Mouse (Mus musculus): ENCODE results near the gene Cxcr6.

The Cxcr6 gene

DNA sequence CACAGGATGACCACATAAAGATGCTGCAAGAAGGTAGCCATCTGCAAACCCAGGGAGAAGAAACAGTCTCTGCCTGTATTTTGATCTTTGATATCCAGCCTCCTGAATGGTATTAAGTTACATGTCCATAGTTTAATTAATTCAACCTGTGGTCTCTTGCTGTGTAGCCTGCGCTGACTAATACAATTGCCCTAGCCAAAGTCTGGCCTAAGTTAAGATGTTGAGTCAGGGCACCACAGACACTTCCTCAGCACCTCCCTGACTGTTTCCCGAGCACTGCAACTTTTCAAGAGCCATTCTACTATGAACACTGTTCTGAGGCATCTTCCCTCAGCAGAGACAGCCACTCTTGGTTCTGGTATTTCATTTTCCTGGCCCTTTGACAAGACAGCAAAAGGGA, 12.3 kb downstream of the Cxcr6 start:
- no peak for DNase-seq (ENCODE audit: low read depth, low spot score)

DNA sequence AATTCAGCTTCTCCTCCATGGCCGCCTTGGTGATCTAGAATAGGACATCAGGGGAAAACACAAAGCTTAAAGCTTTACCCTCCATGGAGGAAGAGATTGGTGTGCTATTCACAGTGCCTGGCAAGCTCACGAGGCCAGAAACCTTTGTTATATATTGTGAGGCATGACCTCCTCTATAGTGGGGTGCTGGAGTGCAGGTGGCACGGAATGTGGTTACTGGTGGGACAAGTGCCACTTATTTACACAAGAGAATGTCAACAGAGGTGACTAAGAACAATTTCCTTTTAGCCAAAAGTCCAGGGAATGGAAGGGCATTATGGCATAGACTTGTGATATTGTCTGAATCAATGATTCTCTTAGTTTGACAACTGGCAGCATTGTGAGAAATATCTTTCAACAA, 20.4 kb downstream of the Cxcr6 start:
- DNase-seq (ENCODE audit: low read depth, low spot score) = no peak

DNA sequence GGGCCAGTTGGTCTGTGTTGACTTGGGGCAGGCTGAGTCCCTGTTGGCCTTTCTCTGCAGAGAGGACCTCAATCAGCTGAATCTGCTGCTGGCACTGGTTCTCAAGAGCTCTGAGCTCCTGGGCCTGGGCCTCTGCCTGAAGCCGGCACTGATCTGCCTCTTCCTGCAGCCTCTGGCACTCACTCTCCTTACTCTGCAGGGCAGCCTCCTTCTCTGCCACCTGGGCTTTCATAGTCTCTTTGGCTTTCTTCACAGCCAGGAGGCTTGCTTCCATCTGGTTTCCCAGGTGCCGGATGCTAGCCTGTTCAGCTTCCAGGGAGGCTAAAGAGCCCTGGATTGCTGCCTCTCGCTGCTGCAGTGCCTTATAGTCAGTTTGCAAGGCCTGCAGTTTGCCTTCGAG, 22.6 kb downstream of the Cxcr6 start:
- no peak for DNase-seq (ENCODE audit: low read depth, low spot score)

DNA sequence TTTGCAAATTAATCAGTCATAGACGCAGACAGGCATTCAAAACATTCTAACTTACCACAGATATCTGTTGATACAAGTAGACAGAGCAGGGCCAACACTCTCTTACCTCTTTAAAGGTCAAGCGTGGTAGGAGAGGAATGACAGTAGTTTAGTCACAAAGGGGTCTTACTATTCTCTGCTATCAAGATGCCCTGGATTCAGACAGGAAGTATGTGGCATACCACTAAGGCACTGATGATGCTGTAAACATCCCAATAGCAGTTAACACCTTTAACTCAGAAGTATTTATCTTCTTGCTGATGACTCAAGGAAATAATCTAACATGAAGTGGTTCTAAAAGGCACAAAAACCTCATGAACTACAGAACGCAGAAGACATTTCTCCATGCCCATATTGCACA, 29.6 kb downstream of the Cxcr6 start:
- DNase-seq (ENCODE audit: low read depth, low spot score) = no peak

DNA sequence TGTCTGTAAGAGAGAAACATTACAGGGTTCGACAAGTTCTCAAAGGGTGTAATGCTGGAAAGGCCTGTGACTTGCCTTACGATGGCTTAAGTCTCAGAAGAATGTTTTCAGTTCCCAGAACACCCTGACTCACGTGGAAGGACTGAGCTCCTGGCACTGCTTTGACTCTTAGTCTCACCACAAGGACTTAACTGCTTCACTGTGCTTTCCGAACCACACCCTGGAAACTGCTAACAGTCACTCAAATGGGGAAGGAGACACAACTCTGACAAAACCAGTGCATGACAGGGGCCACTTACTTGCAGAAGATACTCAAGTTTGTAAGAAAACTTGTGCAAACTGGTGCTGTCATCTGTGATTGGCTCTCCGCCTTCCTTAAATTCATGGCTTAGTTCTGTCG, 34.0 kb downstream of the Cxcr6 start:
- DNase-seq (ENCODE audit: low read depth, low spot score) = no peak

DNA sequence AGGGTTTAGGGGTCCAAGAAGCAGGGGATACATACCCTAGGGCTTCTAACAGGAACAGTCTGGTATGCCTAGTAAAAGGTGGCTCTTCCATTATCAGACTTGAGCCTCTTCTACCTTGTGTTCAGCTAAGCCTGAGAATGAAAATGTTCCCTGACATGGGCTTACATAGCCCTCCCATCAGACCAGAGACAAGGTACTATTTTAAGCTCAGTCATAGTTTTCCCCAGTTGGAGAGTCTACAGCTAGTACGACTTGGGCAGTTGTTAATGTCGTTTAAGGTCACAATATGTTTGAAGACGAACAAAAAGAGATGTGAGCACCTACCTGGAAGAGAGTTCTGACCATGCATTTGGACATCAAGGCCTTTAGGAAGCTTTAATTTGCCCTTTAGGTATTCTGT, 38.2 kb downstream of the Cxcr6 start:
- DNase-seq (ENCODE audit: low read depth, low spot score) = no peak

DNA sequence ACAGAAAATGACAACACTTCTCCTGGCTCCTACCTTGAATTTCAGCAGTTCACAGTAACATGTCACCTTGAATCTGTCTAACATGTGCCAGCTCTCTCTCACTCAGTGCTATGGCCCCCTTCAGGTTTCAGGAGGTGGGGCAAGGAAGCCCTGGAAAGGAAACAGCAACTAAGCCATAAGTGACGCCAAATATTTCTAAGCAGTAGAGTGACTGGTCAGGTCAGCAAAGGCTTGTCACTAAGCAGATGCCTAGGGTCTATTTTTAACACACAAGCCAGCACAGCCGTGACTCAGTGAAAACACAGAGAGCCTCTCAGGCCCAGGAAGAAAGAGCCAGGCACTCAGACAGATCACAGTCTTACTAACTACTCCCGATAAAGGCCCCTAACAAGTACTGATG, 38.8 kb downstream of the Cxcr6 start:
- peak; percentile 17 for DNase-seq (ENCODE audit: low read depth, low spot score)

DNA sequence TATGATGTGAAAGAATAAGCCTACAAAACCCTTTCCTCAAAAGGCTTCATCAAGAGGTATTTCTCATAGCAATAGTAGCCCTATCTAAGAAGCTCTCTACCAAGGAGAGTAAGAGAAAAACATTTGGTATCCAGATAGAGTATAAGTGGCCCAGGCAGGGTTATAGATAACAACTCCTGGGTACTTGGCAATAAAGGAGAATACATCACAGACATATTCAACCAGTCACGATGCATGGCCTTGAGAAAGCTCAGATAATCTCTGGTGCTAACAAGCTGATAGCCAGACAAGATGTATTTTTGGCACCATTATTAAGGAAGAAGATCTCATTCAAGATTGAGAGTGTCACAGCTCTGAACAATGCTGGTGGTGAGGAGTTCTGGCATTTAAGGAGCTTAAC, 40.2 kb downstream of the Cxcr6 start:
- no peak for DNase-seq (ENCODE audit: low read depth, low spot score)

DNA sequence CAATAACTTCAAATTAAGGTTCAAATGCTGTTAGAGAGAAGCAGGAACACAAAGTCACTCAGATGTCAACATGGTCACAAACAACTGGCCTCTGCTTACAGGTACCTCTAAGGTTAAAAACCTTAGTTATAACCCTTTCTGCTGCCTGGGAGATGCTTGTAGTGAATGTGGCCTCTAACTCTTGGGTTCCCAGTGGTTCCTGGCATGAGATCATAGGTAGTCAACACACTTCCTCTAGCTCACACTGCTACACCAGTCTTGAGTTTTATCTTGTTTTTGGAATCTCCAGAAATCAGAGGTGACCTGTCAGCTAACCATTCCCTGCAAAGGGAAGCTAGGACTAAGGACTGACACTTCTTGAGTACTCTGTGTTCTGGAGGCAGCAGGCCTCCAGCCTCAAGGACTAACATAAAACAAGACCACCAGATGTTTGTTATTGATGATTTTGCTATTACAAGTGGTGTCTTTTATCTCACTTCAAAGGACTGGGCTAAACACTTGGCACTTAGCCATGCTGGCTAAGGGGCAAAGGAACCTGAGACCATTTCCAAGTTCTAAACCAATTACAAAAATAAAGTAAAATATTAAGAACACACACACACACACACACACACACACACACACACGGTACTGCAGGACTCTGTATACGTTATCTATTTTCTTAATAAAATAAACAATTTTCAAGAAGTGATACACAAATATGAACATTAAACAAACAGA, 43.9 kb downstream of the Cxcr6 start:
- no peak for DNase-seq (ENCODE audit: low read depth, low spot score)

DNA sequence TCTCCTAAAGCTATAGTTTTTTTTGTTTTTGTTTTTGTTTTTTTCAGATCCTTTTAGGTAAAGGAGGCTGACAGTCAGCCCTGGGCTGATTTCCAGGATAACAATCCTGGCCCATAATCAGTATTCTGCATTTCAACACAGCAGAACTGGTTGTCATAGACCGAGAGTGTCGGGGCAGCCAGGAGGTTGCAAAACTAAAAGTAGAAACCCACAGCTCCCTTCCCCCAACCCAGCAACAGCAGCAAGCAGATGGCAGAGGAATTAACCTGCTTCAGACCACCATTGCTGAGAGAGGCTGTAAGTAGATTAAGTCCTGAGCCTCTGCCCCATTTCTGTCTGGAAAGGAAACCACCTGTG, 44.4 kb downstream of the Cxcr6 start:
- DNase-seq (ENCODE audit: low read depth, low spot score) = peak; percentile 77

DNA sequence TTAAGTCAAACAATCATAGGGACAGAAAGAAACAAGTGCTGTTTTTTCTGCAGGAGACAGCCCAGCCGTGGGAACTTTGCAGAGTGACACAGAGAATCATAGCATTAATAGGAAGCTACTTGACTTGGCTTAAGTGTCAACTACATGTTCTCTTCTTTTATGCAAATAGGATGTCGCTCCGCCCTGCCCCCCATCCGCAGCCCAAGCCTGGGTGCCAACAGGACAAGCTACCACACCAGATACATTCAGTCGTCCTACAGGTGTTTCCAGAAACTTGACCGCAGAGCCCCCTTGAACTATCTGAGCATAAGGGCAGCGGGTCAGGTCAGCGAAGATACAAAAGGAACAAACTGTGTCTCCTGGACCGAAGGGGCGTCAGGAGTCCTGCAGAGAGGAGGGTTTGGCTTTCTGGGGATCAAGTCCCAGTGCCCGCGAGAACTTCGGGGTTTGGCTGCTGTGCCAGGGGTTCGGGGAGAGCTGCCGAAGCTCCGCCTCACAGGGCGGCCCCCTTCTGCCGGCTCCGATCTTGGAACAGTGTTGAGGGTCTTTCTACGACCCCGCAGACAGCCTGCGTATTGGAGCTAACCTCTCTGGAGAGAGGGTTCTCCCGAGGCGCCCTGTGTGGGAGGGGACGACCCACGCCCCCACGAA, 44.9 kb downstream of the Cxcr6 start:
- DNase-seq (ENCODE audit: low read depth, low spot score) = no peak

DNA sequence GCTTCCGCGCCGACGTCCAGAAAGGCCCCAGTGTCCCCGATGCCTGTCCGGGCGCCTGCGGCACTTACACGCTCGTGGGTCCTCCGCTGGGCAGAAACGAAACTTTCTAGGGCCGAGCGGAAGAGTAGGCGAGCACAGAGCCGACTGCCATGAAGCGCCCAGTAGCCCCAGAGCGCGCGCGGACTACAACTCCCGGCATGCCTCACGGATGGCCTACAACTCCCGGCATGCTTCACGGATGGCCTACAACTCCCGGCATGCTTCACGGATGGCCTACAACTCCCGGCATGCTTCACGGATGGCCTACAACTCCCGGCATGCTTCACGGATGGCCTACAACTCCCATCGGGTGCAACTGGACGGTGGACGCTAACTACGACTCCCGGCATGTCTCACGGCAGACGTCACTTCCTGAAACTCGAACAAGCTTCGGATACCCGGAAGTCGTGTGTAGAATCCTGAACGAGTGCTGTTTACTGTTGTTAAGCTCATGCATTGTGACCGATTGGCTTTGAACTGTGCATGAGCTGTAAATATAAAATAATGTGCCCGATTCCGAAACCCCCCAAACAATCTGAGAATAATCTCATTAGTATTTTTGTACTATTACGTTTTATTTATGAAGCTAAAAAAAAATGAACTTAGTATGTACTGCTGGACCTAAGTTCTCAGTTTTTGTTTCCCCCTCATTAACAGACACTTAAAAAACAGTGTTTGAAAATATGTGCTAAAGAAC, 45.6 kb downstream of the Cxcr6 start, which contains the start of gene Fyco1:
Fyco1 (minus strand) TSS at position 187 of the 736 bp plus-strand sequence.
- DNase-seq (ENCODE audit: low read depth, low spot score) = peak; percentile 91

DNA sequence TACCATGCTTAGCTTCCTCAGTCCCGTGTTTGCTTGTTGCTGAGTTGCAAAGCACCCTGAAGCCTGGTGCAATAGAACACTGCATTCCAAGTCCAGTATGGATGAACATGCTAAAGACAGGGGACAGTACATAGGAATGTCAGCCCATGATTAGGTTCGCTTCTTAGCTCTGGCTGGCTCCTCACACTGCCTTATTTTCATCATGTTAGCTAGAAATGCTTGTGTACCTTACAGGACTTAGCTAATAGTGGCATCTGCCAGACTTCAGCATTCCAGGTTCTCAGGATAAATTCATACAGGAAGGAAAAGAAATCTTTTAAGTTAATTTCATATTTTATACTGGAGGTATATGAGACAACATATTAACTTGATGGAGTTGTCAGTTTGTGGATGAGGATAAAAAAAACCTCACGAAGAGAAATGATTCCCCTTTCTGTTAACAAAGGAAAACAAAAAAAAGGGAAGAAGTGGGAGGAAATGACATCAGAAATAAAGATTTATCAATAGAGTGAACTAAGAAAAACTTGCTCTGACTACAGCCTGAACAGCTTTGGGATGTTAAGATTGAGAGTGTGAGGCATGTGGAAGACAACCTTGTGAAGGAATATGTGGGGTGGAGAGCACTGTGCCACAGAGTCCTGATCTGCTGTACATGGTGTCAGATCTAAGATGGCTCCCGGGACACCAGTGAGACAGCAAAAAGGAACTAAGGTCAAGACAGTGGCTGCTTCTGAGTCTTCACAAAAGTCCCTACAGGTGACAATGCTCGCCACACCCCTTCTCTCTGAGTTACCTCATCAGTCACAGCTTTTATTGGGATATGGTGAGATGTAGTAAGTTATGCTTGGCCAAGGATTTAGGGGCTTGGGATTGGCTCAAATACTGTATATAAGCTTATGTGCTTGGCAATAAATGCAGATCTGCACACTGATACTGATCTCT, 46.4 kb downstream of the Cxcr6 start:
- no peak for DNase-seq (ENCODE audit: low read depth, low spot score)

DNA sequence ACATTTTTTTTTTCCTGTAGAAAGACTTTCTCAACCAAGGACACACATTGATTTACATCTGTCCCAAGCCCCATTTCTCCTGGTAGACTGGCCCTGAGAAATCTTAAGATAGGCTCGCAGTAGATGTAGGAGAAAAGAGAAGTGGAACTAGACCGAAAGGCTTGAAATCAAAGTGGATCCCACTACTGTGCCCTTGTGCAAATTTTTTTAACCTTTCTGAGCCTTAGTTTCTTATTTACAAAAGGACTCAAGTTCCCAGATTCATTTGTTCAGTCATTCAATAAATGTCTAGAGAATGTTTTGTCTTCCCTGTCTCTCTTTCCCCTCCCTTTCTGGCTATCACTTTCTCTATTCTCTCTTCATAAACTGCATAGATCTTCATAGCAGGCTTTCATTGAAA, 50.6 kb downstream of the Cxcr6 start:
- no peak for DNase-seq (ENCODE audit: low read depth, low spot score)
